25 mouse cellular contexts compared by ENCODE assay signal in genomic region chr4:109792331-109792730, GRCm38 (mm10).
DNase-seq lines count a peak whose midpoint lies in the region; ATAC-seq and TF ChIP-seq lines count a peak whose summit lies in the region.
"Had no signal": no experiment of that assay in that cellular context is flagged by ENCODE, and none has a peak within 500 bp of the region (broad histone marks: within the 10 kb centered on the region; RNA-seq: fewer than 3 reads in every experiment).

No protein-coding gene starts in this region.

- H3K9ac ChIP-seq in forebrain, embryonic 13.5 days, result no peak overlapping the region
- no peak overlapping the region for H3K9ac ChIP-seq in forebrain, embryonic 12.5 days
- no peak overlapping the region for H3K9ac ChIP-seq in forebrain, postnatal 0 days
- no peak overlapping the region for H3K9ac ChIP-seq in midbrain, embryonic 11.5 days (ENCODE audit: low read length)
- no peak overlapping the region for H3K9ac ChIP-seq in midbrain, embryonic 13.5 days (replicated peaks)
- H3K9ac ChIP-seq: embryonic facial prominence, embryonic 13.5 days; embryonic facial prominence, embryonic 15.5 days had no signal

- no peak overlapping the region for H3K4me2 ChIP-seq in forebrain, embryonic 13.5 days
- no peak overlapping the region for H3K4me2 ChIP-seq in forebrain, embryonic 12.5 days
- no peak overlapping the region for H3K4me2 ChIP-seq in forebrain, postnatal 0 days (ENCODE audit: low read depth)
- no peak overlapping the region for H3K4me2 ChIP-seq in midbrain, embryonic 11.5 days
- H3K4me2 ChIP-seq in midbrain, embryonic 13.5 days (replicated peaks), result no peak overlapping the region
- H3K4me2 ChIP-seq: embryonic facial prominence, embryonic 13.5 days; embryonic facial prominence, embryonic 15.5 days had no signal

- no peak for ATAC-seq in forebrain, embryonic 13.5 days
- 0 out of 2 replicates have a peak, but pooled peaks have one; percentile 44 for ATAC-seq in forebrain, embryonic 12.5 days (ENCODE audit: low FRiP score)
- ATAC-seq in forebrain, postnatal 0 days, result no peak
- ATAC-seq in midbrain, embryonic 11.5 days (ENCODE audit: low FRiP score), result peak; percentile 55; the same call in 1 of the 2 replicates
- ATAC-seq in midbrain, embryonic 13.5 days, result no peak
- ATAC-seq: CD4-positive, CD25-positive, alpha-beta regulatory T cell, adult 4 months had no signal

- peak; percentile 2 for DNase-seq in embryo, embryonic 11 days
- DNase-seq in embryo, embryonic 10.5 days (ENCODE audit: low spot score), result no peak
- DNase-seq in forebrain, embryonic 10.5 days (ENCODE audit: extremely low spot score, low spot score), result no peak
- no peak for DNase-seq in forebrain, postnatal 0 days
- peak; percentile 44 for DNase-seq in midbrain, embryonic 11.5 days (ENCODE audit: low spot score, missing footprints)
- DNase-seq: adrenal gland, adult 2 months; adrenal gland, postnatal 10 days; adrenal gland, postnatal 25 days; B cell, adult 2 months; cerebellum, adult 11 months; cerebellum, adult 18-20 months; cerebellum, adult 8-10 months; cerebellum, adult 9-11 months; cerebellum, postnatal 14 days; cerebellum, postnatal 36 days; gastrocnemius, adult 2 months had no signal

- peak overlapping the region; percentile 71 for H3K27ac ChIP-seq in forebrain, embryonic 10.5 days
- no peak overlapping the region for H3K27ac ChIP-seq in forebrain, embryonic 13.5 days
- H3K27ac ChIP-seq in forebrain, embryonic 12.5 days, result no peak overlapping the region
- no peak overlapping the region for H3K27ac ChIP-seq in forebrain, postnatal 0 days (ENCODE audit: low read depth, low read length)
- no peak overlapping the region for H3K27ac ChIP-seq in midbrain, embryonic 11.5 days (ENCODE audit: low read depth, low read length)
- no peak overlapping the region for H3K27ac ChIP-seq in midbrain, embryonic 13.5 days
- H3K27ac ChIP-seq: embryonic facial prominence, embryonic 13.5 days; embryonic facial prominence, embryonic 15.5 days; gastrocnemius, adult 2 months had no signal

- H3K4me1 ChIP-seq in forebrain, embryonic 10.5 days, result peaks cover 73% of the 10 kb centered on the region
- H3K4me1 ChIP-seq in forebrain, embryonic 13.5 days, result peaks cover 20% of the 10 kb centered on the region; the same call in 1 of the 2 replicates
- peaks cover 19% of the 10 kb centered on the region for H3K4me1 ChIP-seq in forebrain, embryonic 12.5 days
- peaks cover 4% of the 10 kb centered on the region; the same call in 1 of the 2 replicates for H3K4me1 ChIP-seq in forebrain, postnatal 0 days (ENCODE audit: insufficient read depth)
- no peaks in the 10 kb centered on the region for H3K4me1 ChIP-seq in midbrain, embryonic 11.5 days (ENCODE audit: control insufficient read depth, insufficient read depth, low read length)
- H3K4me1 ChIP-seq in midbrain, embryonic 13.5 days (replicated peaks), result 0 out of 2 replicates have a peak, but pooled peaks cover 7% of the 10 kb centered on the region
- H3K4me1 ChIP-seq: embryonic facial prominence, embryonic 13.5 days; embryonic facial prominence, embryonic 15.5 days had no signal

- no peak overlapping the region for H3K4me3 ChIP-seq in forebrain, embryonic 10.5 days
- H3K4me3 ChIP-seq in forebrain, embryonic 13.5 days, result no peak overlapping the region
- H3K4me3 ChIP-seq in forebrain, embryonic 12.5 days (replicated peaks), result no peak overlapping the region
- H3K4me3 ChIP-seq in forebrain, postnatal 0 days (ENCODE audit: low read depth, low read length), result no peak overlapping the region
- no peak overlapping the region for H3K4me3 ChIP-seq in midbrain, embryonic 11.5 days (ENCODE audit: low read depth, low read length)
- H3K4me3 ChIP-seq in midbrain, embryonic 13.5 days (replicated peaks), result no peak overlapping the region
- H3K4me3 ChIP-seq: embryonic facial prominence, embryonic 13.5 days; embryonic facial prominence, embryonic 15.5 days; erythroblast, embryonic 14.5 days; gastrocnemius, adult 2 months had no signal

- H3K9me3 ChIP-seq in forebrain, embryonic 10.5 days, result no peaks in the 10 kb centered on the region
- H3K9me3 ChIP-seq in forebrain, embryonic 13.5 days (replicated peaks), result no peaks in the 10 kb centered on the region
- H3K9me3 ChIP-seq in forebrain, embryonic 12.5 days, result no peaks in the 10 kb centered on the region
- no peaks in the 10 kb centered on the region for H3K9me3 ChIP-seq in forebrain, postnatal 0 days (ENCODE audit: low read length)
- H3K9me3 ChIP-seq in midbrain, embryonic 11.5 days (ENCODE audit: control insufficient read depth, low read length), result no peaks in the 10 kb centered on the region
- H3K9me3 ChIP-seq in midbrain, embryonic 13.5 days, result no peaks in the 10 kb centered on the region
- H3K9me3 ChIP-seq: embryonic facial prominence, embryonic 13.5 days; embryonic facial prominence, embryonic 15.5 days; G1E had no signal

- 45% methylated on average over 2 of the region's 2 CpGs for WGBS in forebrain, embryonic 10.5 days
- 20% methylated on average over 2 of the region's 2 CpGs for WGBS in forebrain, embryonic 13.5 days
- WGBS in forebrain, embryonic 12.5 days, result 19% methylated on average over 2 of the region's 2 CpGs
- WGBS in forebrain, postnatal 0 days, result 52% methylated on average over 2 of the region's 2 CpGs
- 32% methylated on average over 2 of the region's 2 CpGs for WGBS in midbrain, embryonic 11.5 days
- WGBS in midbrain, embryonic 13.5 days, result 20% methylated on average over 2 of the region's 2 CpGs

- no peak for TF ChIP-seq CTCF in forebrain, postnatal 0 days (IDR thresholded peaks at IDR 0.05; ENCODE audit: low read depth)

- no peaks in the 10 kb centered on the region; the same call in 1 of the 2 replicates for H3K36me3 ChIP-seq in forebrain, embryonic 10.5 days (replicated peaks)
- H3K36me3 ChIP-seq in forebrain, embryonic 13.5 days (ENCODE audit: poor library complexity, severe bottlenecking), result no peaks in the 10 kb centered on the region
- no peaks in the 10 kb centered on the region for H3K36me3 ChIP-seq in forebrain, embryonic 12.5 days (replicated peaks)
- H3K36me3 ChIP-seq in forebrain, postnatal 0 days (ENCODE audit: insufficient read depth), result no peaks in the 10 kb centered on the region
- H3K36me3 ChIP-seq in midbrain, embryonic 11.5 days (ENCODE audit: control insufficient read depth, insufficient read depth, low read length), result no peaks in the 10 kb centered on the region
- H3K36me3 ChIP-seq in midbrain, embryonic 13.5 days, result no peaks in the 10 kb centered on the region
- H3K36me3 ChIP-seq: embryonic facial prominence, embryonic 13.5 days; embryonic facial prominence, embryonic 15.5 days had no signal

- H3K27me3 ChIP-seq in forebrain, embryonic 10.5 days (ENCODE audit: poor library complexity, severe bottlenecking), result peaks cover 3% of the 10 kb centered on the region; the same call in 1 of the 2 replicates
- no peaks in the 10 kb centered on the region for H3K27me3 ChIP-seq in forebrain, embryonic 13.5 days
- no peaks in the 10 kb centered on the region for H3K27me3 ChIP-seq in forebrain, embryonic 12.5 days
- H3K27me3 ChIP-seq in forebrain, postnatal 0 days (ENCODE audit: insufficient read depth, low read length), result no peaks in the 10 kb centered on the region
- H3K27me3 ChIP-seq in midbrain, embryonic 11.5 days (ENCODE audit: control insufficient read depth, insufficient read depth, low read length), result no peaks in the 10 kb centered on the region
- no peaks in the 10 kb centered on the region; the same call in 1 of the 2 replicates for H3K27me3 ChIP-seq in midbrain, embryonic 13.5 days
- H3K27me3 ChIP-seq: CH12.LX; embryonic facial prominence, embryonic 13.5 days; embryonic facial prominence, embryonic 15.5 days had no signal

Comparison
In these comparisons a context has a peak if more than half of its experiments do, and no peak if none do; other contexts are left out.
1. DNase-seq: peak in embryo, embryonic 11 days (single experiment) and midbrain, embryonic 11.5 days (single experiment); none in embryo, embryonic 10.5 days (single experiment), forebrain, embryonic 10.5 days (single experiment) and forebrain, postnatal 0 days (single experiment).
2. ATAC-seq: peak in forebrain, embryonic 12.5 days (single experiment) and midbrain, embryonic 11.5 days (single experiment); none in forebrain, embryonic 13.5 days (single experiment), forebrain, postnatal 0 days (single experiment) and midbrain, embryonic 13.5 days (single experiment).